Mouse (Mus musculus) MEL (cell line): ENCODE data around the gene Nr2c2ap.

Source experiments
- BHLHE40 ChIP-seq: IDR thresholded peaks from 2 replicates; pipeline ENCODE4 v1.6.1; 2012; ENCODE audit warnings: low read depth, mild to moderate bottlenecking, inconsistent platforms, low read length, improper control_type of control experiment, borderline replicate concordance
- CTCF ChIP-seq, 3 experiments: IDR thresholded peaks in 2 of 3; conservative IDR thresholded peaks in 1 of 3; 2 replicates each; pipeline ENCODE4 v1.5.1; 2011 to 2012; ENCODE audit warnings: low read length in 3 of 3, low read depth in 2 of 3, mild to moderate bottlenecking in 2 of 3, improper control_type of control experiment in 1 of 3, inconsistent platforms in 1 of 3, mixed read lengths in 1 of 3, moderate library complexity in 1 of 3; ENCODE audit not compliant: control insufficient read depth in 1 of 3, insufficient read depth in 1 of 3, poor library complexity in 1 of 3, severe bottlenecking in 1 of 3
- ETS1 ChIP-seq: IDR thresholded peaks from 2 replicates; pipeline ENCODE4 v1.6.1; 2012; ENCODE audit warnings: low read depth, mild to moderate bottlenecking, inconsistent platforms, low read length, improper control_type of control experiment, moderate library complexity
- MYC ChIP-seq: IDR thresholded peaks from 2 replicates; pipeline ENCODE4 v1.6.1; 2011; ENCODE audit warnings: low read depth, mild to moderate bottlenecking, low read length, improper control_type of control experiment, moderate library complexity
- NRF1 ChIP-seq: IDR thresholded peaks from 2 replicates; pipeline ENCODE4 v1.6.1; 2014; ENCODE audit warnings: low read depth, mild to moderate bottlenecking, inconsistent platforms, low read length, improper control_type of control experiment, moderate library complexity; ENCODE audit not compliant: poor library complexity, insufficient read depth, severe bottlenecking
- POLR2A ChIP-seq, 2 experiments: IDR thresholded peaks; 2 replicates each; pipeline ENCODE4 v1.6.1; 2011 to 2012; ENCODE audit warnings: low read length in 2 of 2, mild to moderate bottlenecking in 2 of 2, control low read depth in 1 of 2, improper control_type of control experiment in 1 of 2, low read depth in 1 of 2, moderate library complexity in 1 of 2; ENCODE audit not compliant: control insufficient read depth in 1 of 2, insufficient read depth in 1 of 2, poor library complexity in 1 of 2
- TAL1 ChIP-seq: IDR thresholded peaks from 2 replicates; pipeline ENCODE4 v1.6.1; 2012; ENCODE audit warnings: mild to moderate bottlenecking, inconsistent platforms, low read length, moderate library complexity, mixed read lengths
- USF1 ChIP-seq: IDR thresholded peaks from 2 replicates; pipeline ENCODE4 v1.6.1; 2014; ENCODE audit warnings: low read depth, mild to moderate bottlenecking, inconsistent platforms, low read length, improper control_type of control experiment, moderate library complexity
- ZC3H11A ChIP-seq: IDR thresholded peaks from 2 replicates; pipeline ENCODE4 v1.6.1; 2012; ENCODE audit warnings: low read depth, mild to moderate bottlenecking, inconsistent platforms, low read length, improper control_type of control experiment
- ZKSCAN1 ChIP-seq: IDR thresholded peaks from 2 replicates; pipeline ENCODE4 v1.6.1; 2012; ENCODE audit warnings: low read depth, mild to moderate bottlenecking, inconsistent platforms, low read length, improper control_type of control experiment, moderate library complexity
- ZNF384 ChIP-seq: IDR thresholded peaks from 2 replicates; pipeline ENCODE4 v1.6.1; 2012; ENCODE audit warnings: low read depth, mild to moderate bottlenecking, inconsistent platforms, low read length, improper control_type of control experiment

DNA sequence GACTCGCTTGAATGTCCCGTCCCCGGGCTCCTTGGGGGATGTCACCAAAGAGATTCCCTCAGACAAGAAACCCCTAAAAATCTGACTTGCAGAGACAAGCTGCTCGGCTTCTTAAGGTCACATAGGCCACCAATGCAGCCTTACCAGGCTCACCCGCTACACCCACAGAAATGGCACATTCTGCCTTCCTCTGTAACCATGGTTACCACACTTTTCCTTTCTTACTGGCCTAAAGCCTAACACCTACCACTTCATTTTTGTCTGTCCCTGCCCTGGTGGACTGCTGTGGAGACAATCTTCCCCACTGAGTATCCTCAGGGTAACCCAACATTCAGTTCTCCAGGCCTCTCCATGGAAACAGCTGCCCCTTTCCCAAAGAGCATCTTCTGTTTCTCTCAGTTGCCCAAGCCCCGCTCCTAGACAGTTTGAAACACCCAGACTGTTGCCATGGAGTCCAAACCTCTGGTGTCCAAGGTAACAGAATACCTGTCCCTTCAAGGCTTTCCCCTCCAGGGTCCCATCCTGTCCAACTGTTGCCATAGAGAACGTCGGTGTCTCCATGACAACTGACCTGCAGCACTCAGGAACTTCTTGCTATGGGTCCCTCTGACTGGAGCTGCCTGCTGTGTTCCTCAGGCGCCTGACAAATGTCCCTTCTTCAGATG, 41.7 kb upstream of the Nr2c2ap start:
- TF ChIP-seq ZKSCAN1, result no peak
- no peak for TF ChIP-seq CTCF (IDR thresholded peaks at IDR 0.05 in 2 of 3, conservative IDR thresholded peaks at IDR 0.05 in 1 of 3; ENCODE audit: control insufficient read depth in 1 of 3, insufficient read depth in 1 of 3, low read depth in 2 of 3, low read length in 3 of 3, poor library complexity in 1 of 3, severe bottlenecking in 1 of 3)
- no peak for TF ChIP-seq ZC3H11A
- no peak for TF ChIP-seq NRF1
- no peak for TF ChIP-seq BHLHE40
- no peak for TF ChIP-seq MYC
- no peak for TF ChIP-seq TAL1
- no peak for TF ChIP-seq USF1
- TF ChIP-seq ZNF384, result no peak
- no peak for TF ChIP-seq POLR2A (IDR thresholded peaks at IDR 0.05; ENCODE audit: control insufficient read depth in 1 of 2, insufficient read depth in 1 of 2, low read depth in 1 of 2, low read length in 2 of 2, poor library complexity in 1 of 2)
- no peak for TF ChIP-seq ETS1
